Mouse (Mus musculus) forebrain, embryonic 14.5 days (tissue): ENCODE measurements at regions not wholly inside any gene's neighbourhood (a gene's known extent, or its start where the extent isn't known, plus 50 kb on each side); places are given as distances from the start of the nearest gene placed in this dataset.

Source experiments
- ATAC-seq: fragments of 200-750 bp; cut with Nextera tagmentation; 2 replicates; pipeline ENCODE4 v1.8.0; 2017; ENCODE audit warnings: mild to moderate bottlenecking, moderate library complexity
- DNase-seq: peaks from one replicate; pipeline ENCODE4 v3.0.0-alpha.2; 2015; ENCODE audit warnings: low spot score
- H3K27ac ChIP-seq: fragments of 300-500 bp; sonication (generic); 2 replicates; pipeline ENCODE4 v1.5.1; 2014; ENCODE audit warnings: low read depth, mild to moderate bottlenecking, control low read depth, low read length, moderate library complexity
- H3K27me3 ChIP-seq: fragments of 300-500 bp; sonication (generic); replicated peaks from 2 replicates; pipeline ENCODE4 v1.6.1; 2014; ENCODE audit warnings: low read length, control low read depth, mixed read lengths; ENCODE audit not compliant: control insufficient read depth, insufficient read depth
- H3K36me3 ChIP-seq: fragments of 300-500 bp; sonication (generic); 2 replicates; pipeline ENCODE4 v1.6.1; 2014; ENCODE audit warnings: low read length, control low read depth; ENCODE audit not compliant: control insufficient read depth, insufficient read depth
- H3K4me1 ChIP-seq: fragments of 300-500 bp; sonication (generic); 2 replicates; pipeline ENCODE4 v1.6.1; 2014; ENCODE audit warnings: antibody characterized with exemption, low read length, control low read depth; ENCODE audit not compliant: control insufficient read depth, insufficient read depth
- H3K4me2 ChIP-seq: fragments of 300-500 bp; sonication (generic); 2 replicates; pipeline ENCODE4 v1.6.1; 2014; ENCODE audit warnings: mild to moderate bottlenecking, control low read depth, low read length
- H3K4me3 ChIP-seq: fragments of 300-500 bp; sonication (generic); 2 replicates; pipeline ENCODE4 v1.5.1; 2014; ENCODE audit warnings: low read depth, low read length, control low read depth
- H3K9ac ChIP-seq: fragments of 300-500 bp; sonication (generic); 2 replicates; pipeline ENCODE4 v1.6.1; 2014; ENCODE audit warnings: mild to moderate bottlenecking, low read length, control low read depth, moderate library complexity
- H3K9me3 ChIP-seq: fragments of 300-500 bp; sonication (generic); replicated peaks from 2 replicates; pipeline ENCODE4 v1.6.1; 2016; ENCODE audit warnings: low read length, control low read depth, mixed read lengths; ENCODE audit not compliant: control insufficient read depth
- WGBS: fragments of 180-500 bp; shearing (Covaris S2); extraction: QIAGEN DNeasy Blood & Tissue Kit; methylation state at CpG from one replicate; pipeline ENCODE4 v1.1.7; 2014; 5-methylcytosine and 5-hydroxymethylcytosine counted together

- Histone ChIP-seq H3K9ac (no peak overlapping the region), H3K27me3 (no peaks in the 10 kb centered on the region), H3K36me3 (no peaks in the 10 kb centered on the region), H3K9me3 (no peaks in the 10 kb centered on the region), H3K27ac (no peak overlapping the region), H3K4me1 (no peaks in the 10 kb centered on the region), H3K4me2 (no peak overlapping the region), H3K4me3 (no peak overlapping the region)
- DNase-seq (no peak), ATAC-seq (no peak)
- 83% methylated on average over 3 of the region's 3 CpGs for WGBS
Measured at GRCm38 (mm10) chr9:86961663-86962062, 53.7 kb upstream of the Ripply2 start.

- no peak overlapping the region for H3K4me3 ChIP-seq
- H3K4me2 ChIP-seq: no peak overlapping the region
- 83% methylated on average over 1 of the region's 1 CpGs for WGBS
- no peaks in the 10 kb centered on the region for H3K36me3 ChIP-seq
- no peak overlapping the region for H3K27ac ChIP-seq
- ATAC-seq (no peak), DNase-seq (no peak)
- no peaks in the 10 kb centered on the region for H3K27me3 ChIP-seq
- no peaks in the 10 kb centered on the region for H3K4me1 ChIP-seq
- no peak overlapping the region for H3K9ac ChIP-seq
- no peaks in the 10 kb centered on the region for H3K9me3 ChIP-seq
Measured at GRCm38 (mm10) chr9:86957076-86957475, 58.3 kb upstream of the Ripply2 start.

- DNase-seq: no peak
- no peak overlapping the region for H3K4me3 ChIP-seq
- H3K9ac ChIP-seq: no peak overlapping the region
- H3K4me2 ChIP-seq: no peak overlapping the region
- WGBS: 74% methylated on average over 3 of the region's 3 CpGs
- H3K4me1 ChIP-seq: no peaks in the 10 kb centered on the region
- no peak for ATAC-seq
- H3K9me3 ChIP-seq: no peaks in the 10 kb centered on the region
- no peak overlapping the region for H3K27ac ChIP-seq
- no peaks in the 10 kb centered on the region for H3K27me3 ChIP-seq
- no peaks in the 10 kb centered on the region for H3K36me3 ChIP-seq
Measured at GRCm38 (mm10) chr9:86955720-86956119, 59.6 kb upstream of the Ripply2 start.

- Histone ChIP-seq H3K27ac (no peak overlapping the region), H3K4me3 (no peak overlapping the region), H3K27me3 (no peaks in the 10 kb centered on the region), H3K9ac (no peak overlapping the region), H3K36me3 (no peaks in the 10 kb centered on the region), H3K4me2 (no peak overlapping the region), H3K4me1 (no peaks in the 10 kb centered on the region), H3K9me3 (no peaks in the 10 kb centered on the region)
- ATAC-seq: no peak
- DNase-seq: peak; percentile 25
- WGBS: 67% methylated on average over 11 of the region's 11 CpGs
Measured at GRCm38 (mm10) chr9:86951958-86952509, 63.3 kb upstream of the Ripply2 start.

- no peak for ATAC-seq
- no peak for DNase-seq
Measured at GRCm38 (mm10) chr9:86949885-86950284, 65.5 kb upstream of the Ripply2 start.

GRCm38 (mm10) chr9:86931196-86931595, 50.7 kb upstream of the Snap91 start:
- H3K4me2 ChIP-seq: no peak overlapping the region
- 61% methylated on average over 3 of the region's 3 CpGs for WGBS
- ATAC-seq: no peak
- no peak for DNase-seq
- H3K27me3 ChIP-seq: no peaks in the 10 kb centered on the region
- no peak overlapping the region for H3K4me3 ChIP-seq
- H3K9me3 ChIP-seq: no peaks in the 10 kb centered on the region
- H3K9ac ChIP-seq: no peak overlapping the region
- no peaks in the 10 kb centered on the region for H3K36me3 ChIP-seq
- H3K4me1 ChIP-seq: no peaks in the 10 kb centered on the region
- H3K27ac ChIP-seq: no peak overlapping the region

More at GRCm38 (mm10) chr9:86949885-86950284, 65.5 kb upstream of the Ripply2 start:
- Histone ChIP-seq H3K27me3 (no peaks in the 10 kb centered on the region), H3K4me3 (no peak overlapping the region), H3K27ac (no peak overlapping the region), H3K4me1 (no peaks in the 10 kb centered on the region), H3K9ac (no peak overlapping the region), H3K9me3 (no peaks in the 10 kb centered on the region), H3K36me3 (no peaks in the 10 kb centered on the region), H3K4me2 (no peak overlapping the region)
- 3% methylated on average over 1 of the region's 1 CpGs for WGBS
